Mouse (Mus musculus): ENCODE data around the gene Ociad2.

Ociad2 gene

DNA sequence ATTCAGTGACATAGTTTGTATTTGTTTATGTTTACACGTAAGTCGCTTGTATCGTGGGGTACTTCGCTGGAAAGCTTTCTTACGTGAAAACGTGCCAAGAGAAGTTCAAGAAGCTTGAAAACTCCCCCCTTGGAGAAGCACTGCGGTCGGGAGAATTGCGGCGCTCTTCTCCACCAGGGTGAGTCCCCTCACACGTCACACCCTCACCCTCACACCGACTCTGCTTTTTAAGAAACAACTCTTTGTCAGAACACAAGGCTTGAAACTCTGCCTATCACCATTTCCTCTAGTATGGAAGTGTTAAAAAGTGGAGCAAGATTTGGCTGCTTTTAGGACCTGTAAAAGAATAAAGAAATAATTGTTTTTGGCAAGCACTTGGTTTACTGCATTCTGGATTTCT lies 36.3 kb downstream of the Ociad2 start:
- DNase-seq (ENCODE audit: low spot score in 2 of 2) = no peak

DNA sequence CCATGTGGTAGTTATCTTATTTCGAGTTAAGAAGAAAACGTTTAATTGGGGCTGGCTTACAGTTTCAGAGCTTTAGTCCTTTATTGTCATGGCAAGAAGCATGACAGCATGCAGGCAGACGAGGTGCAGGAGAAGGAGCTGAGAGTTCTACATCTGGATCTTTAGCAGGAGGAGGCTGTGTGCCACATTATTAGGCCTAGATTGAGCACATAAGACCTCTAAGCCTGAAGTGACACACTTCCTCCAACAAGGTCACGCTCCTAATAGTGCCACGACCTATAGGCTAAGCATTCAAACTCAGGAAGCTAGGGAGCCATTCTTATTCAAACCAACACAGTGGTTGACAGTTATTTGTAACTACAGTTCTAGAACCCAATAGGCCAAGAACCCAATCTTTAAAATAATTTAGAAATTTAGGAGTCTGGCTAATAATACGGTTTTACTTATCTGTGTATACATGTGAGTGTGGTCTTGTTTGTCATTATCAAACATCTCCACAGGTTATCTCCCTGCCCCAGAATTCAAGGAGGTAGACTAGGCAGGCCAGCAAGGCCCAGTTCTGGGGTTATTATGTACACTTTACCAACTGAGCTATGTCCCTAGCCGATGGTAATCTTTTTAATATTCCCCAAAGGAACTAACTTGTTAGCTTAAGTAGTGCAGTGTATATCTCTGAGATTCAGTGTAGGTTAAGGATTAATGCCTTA lies 39.1 kb downstream of the Ociad2 start:
- DNase-seq (ENCODE audit: low spot score in 2 of 2) = no peak

- DNase-seq (ENCODE audit: low spot score in 2 of 2) = no peak
Observed at GRCm38 (mm10) chr5:73295916-73296315, 44.9 kb downstream of the Ociad2 start.

DNA sequence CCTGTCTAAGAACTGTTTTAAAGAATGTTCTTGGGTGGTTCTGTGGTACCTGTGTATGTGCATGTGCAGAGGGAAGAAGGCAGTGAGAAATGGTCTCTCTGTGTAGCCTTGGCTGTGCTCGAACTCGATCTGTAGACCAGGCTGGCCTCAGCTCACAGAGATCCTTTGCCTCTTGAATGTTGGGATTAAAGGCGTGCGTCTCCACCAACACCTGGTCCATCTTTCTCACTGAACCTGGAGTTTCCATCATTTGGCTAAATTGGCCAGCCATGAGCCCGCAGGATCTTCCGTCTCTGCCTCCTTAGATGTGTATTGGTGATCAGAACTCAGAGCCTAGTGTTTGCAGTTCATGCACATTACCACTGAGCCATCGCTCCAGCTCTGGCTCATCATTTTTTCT lies 45.8 kb downstream of the Ociad2 start:
- no peak for DNase-seq (ENCODE audit: low spot score in 2 of 2)

DNA sequence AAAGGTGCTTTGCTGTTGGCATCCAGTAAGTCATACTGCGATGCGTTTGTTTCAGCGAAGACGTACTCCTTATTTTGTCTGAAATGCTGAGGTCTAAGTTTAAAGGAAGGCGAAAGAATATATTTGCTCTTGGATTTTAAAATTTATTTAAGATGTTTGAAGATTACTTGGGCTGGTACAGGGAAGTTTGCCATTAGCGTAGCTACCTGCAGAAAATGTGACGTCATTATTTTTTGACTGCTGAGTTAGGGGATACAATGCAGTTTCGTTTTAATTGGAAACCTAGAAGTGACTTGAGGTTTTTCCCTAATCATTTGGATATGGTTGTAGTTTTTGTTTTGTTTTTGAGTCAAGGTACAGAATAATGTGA lies 47.4 kb downstream of the Ociad2 start:
- no peak for DNase-seq (ENCODE audit: low spot score in 2 of 2)

GRCm38 (mm10) chr5:73292502-73293457 lies 48.0 kb downstream of the Ociad2 start, which contains the start of gene Ociad1:
Ociad1 (plus strand) TSS chr5:73292784.
- peak; percentile 94 to 95 for DNase-seq (ENCODE audit: low spot score in 2 of 2)

DNA sequence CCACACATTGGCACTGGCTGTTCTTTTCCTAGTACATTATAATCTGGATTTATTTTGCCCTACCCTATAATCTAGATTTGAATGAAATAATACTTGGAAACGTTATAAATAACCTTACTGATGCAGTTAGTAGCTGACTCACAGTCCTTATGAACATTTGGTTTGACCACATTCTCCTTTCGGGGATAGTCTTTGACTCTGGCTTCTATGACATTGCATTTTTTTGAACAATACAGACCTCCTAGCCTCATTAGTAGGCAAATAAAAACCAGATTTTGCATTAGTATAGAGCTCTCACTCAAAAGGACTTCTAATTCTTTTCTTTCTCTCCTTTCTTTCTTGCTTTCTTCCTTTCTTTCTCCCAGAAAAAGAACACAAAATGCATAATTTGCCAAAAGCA lies 50.9 kb downstream of the Ociad2 start:
- DNase-seq (ENCODE audit: low spot score in 2 of 2) = no peak

DNA sequence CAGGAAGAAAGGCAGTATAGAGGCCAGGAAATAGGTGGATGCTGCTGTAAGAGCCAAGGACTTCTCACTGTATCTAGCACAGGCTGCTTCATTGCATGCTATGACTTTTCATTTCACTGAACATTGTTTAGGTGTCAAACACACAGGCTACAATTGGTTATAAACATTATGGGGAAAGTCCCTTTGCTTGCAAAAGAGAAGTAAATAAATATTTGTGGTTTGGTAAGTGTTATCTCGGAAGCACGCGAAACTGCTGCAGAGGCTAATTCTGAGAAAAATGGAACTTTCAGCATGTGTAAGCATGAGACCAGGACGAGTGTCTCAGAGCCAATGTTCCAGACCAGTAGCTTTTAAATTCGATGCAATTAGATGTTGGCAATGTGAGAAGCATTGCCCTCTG lies 54.2 kb downstream of the Ociad2 start:
- peak; percentile 43 to 67 for DNase-seq (ENCODE audit: low spot score in 2 of 2)

- DNase-seq (ENCODE audit: low spot score in 2 of 2) = peak; percentile 61 to 83
Observed at GRCm38 (mm10) chr5:73285470-73285978, 55.3 kb downstream of the Ociad2 start.

DNA sequence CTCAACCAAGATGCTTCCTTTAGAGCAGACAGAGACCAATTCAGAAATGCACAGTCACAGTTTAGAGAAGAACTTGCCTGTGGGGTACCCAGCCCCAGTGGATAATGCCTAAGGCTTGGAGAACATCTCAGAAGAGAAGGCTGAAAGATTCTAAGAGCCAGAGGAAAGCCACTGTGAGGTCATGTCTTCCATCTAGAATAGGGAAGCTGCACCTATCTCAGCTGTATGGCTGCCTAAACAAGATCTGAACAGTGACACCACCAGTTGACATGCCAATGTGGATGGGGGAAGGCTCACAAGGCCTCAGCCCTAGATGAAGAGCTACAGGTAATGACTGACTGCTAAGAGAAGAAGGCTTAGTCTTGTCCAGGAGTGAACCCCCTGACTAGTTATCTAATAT lies 56.8 kb downstream of the Ociad2 start:
- no peak for DNase-seq (ENCODE audit: low spot score in 2 of 2)

DNA sequence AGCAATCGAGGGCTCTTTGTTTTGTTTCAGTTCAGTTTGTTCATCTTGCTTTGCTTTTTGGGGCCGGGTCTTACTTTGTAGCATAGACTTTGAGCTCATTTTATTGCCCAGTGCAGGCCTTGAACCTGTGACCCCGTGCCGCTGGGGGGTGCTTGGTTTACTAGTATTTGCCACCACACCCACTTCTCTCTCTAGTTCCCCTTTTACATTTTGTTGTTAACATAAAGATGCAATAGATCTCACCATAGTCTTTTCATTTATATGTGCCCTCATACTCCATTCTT lies 60.3 kb downstream of the Ociad2 start:
- no peak for DNase-seq (ENCODE audit: low spot score in 2 of 2)

DNA sequence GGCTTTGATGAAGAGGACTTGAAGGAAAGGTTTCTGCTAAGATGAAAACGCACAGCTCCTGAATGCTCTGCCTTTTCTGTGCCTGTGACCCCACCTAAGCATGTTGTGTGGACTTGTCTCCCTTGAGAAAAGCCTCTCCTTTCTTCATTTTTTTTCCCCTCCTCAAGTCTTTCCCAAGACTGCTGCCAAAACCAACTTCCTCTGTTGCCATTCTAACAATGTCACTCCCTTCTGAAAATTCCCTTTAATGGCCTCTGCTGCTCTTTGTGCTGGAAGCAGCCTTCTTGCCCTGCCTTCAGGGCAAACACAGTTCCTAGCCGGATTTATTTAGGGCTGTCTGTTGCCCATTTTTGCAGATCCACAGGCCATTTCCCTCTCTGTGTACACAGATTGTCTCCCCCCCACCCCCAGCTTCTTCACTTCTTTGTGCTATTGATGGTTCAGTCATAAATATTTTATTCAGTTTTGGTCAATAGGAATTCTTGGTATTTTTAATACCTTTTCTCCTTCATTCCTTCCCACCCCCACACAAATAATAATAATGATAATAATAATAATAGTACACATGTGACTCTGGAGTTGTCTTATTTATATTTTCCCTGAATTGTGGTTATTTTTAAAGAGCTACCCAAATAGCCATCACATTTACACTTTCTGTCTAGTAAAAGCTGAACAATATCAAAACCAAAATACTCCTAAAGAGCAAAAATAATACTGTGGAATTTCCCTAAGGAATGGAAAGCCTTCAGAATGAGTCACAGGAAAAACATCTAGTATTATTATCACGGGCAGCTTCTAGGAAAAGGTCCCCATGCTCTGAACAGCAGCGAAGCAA lies 60.9 kb downstream of the Ociad2 start:
- DNase-seq (ENCODE audit: low spot score in 2 of 2) = no peak

- no peak for DNase-seq (ENCODE audit: low spot score in 2 of 2)
Observed at GRCm38 (mm10) chr5:73279190-73279589, 61.6 kb downstream of the Ociad2 start.

GRCm38 (mm10) chr5:73274941-73275340 lies 65.9 kb downstream of the Ociad2 start:
- DNase-seq (ENCODE audit: low spot score in 2 of 2) = no peak

DNA sequence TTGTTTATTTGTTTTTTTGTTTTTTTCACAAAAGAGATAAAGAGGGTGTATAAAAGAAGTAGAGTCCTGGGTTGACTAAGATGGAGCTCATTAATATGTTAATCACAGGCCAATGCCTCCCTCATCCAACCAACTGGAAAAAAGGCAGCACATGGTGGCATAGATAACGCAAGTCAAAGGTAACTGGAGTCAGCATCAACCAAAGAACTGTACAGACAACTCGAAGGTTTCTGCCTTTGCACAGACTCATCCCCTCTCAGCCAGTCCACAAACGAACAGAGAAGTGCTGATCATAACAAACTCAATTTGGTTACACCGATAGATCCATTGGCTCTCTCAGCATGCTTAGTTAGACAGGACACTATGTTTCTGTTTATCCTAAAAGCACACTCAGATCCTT lies 67.7 kb downstream of the Ociad2 start:
- no peak for DNase-seq (ENCODE audit: low spot score in 2 of 2)
